Mouse (Mus musculus) heart, postnatal 25 days (tissue): ENCODE measurements at regions not wholly inside any gene's neighbourhood (a gene's known extent, or its start where the extent isn't known, plus 50 kb on each side); places are given as distances from the start of the nearest gene placed in this dataset.

Experiments used
- DNase-seq: peaks from one replicate; pipeline ENCODE4 v3.0.0; 2022; ENCODE audit warnings: low spot score
- intact Hi-C: fragments of 180-260 bp; cut with DNase I; formaldehyde crosslinking; loops from one replicate; pipeline ENCODE4 v1.15.1; 2025

- intact Hi-C loops, result no loop called here
- DNase-seq, result no peak
Observed at GRCm38 (mm10) chr4:131396226-131396840, 441.8 kb downstream of the Ptpru start.

- intact Hi-C loops, result no loop called here
- no peak for DNase-seq
Observed at GRCm38 (mm10) chr4:131397161-131397560, 440.9 kb downstream of the Ptpru start.

- intact Hi-C loops, result no loop called here
- DNase-seq, result no peak
Observed at GRCm38 (mm10) chr4:131400756-131401155, 437.3 kb downstream of the Ptpru start.

- no peak for DNase-seq
- intact Hi-C loops, result no loop called here
Observed at GRCm38 (mm10) chr4:131401255-131401654, 436.8 kb downstream of the Ptpru start.

GRCm38 (mm10) chr4:131405376-131406017 lies 432.6 kb downstream of the Ptpru start:
- DNase-seq, result no peak
- intact Hi-C loops, result no loop called here

- DNase-seq, result no peak
- intact Hi-C loops, result no loop called here
Observed at GRCm38 (mm10) chr4:131407464-131407863, 430.6 kb downstream of the Ptpru start.

GRCm38 (mm10) chr4:131408644-131409043 lies 429.4 kb downstream of the Ptpru start:
- intact Hi-C loops, result no loop called here
- no peak for DNase-seq

GRCm38 (mm10) chr4:131409805-131410204 lies 428.3 kb downstream of the Ptpru start:
- intact Hi-C loops, result no loop called here
- no peak for DNase-seq

GRCm38 (mm10) chr4:131411936-131412335 lies 426.2 kb downstream of the Ptpru start:
- DNase-seq, result no peak
- intact Hi-C loops, result no loop called here

- intact Hi-C loops, result no loop called here
- DNase-seq, result no peak
Observed at GRCm38 (mm10) chr4:131413380-131413779, 424.7 kb downstream of the Ptpru start.

GRCm38 (mm10) chr4:131415453-131415852 lies 422.6 kb downstream of the Ptpru start:
- DNase-seq, result no peak
- intact Hi-C loops, result no loop called here

GRCm38 (mm10) chr4:131416209-131416608 lies 421.9 kb downstream of the Ptpru start:
- intact Hi-C loops, result no loop called here
- no peak for DNase-seq

- no peak for DNase-seq
- intact Hi-C loops, result no loop called here
Observed at GRCm38 (mm10) chr4:131417159-131417748, 420.8 kb downstream of the Ptpru start.

- DNase-seq, result no peak
- intact Hi-C loops, result no loop called here
Observed at GRCm38 (mm10) chr4:131425311-131425710, 412.8 kb downstream of the Ptpru start.

GRCm38 (mm10) chr4:131427871-131428270 lies 410.2 kb downstream of the Ptpru start:
- intact Hi-C loops, result no loop called here

GRCm38 (mm10) chr4:131429356-131429755 lies 408.7 kb downstream of the Ptpru start:
- intact Hi-C loops, result no loop called here
- no peak for DNase-seq

More at GRCm38 (mm10) chr4:131427871-131428270, 410.2 kb downstream of the Ptpru start:
- no peak for DNase-seq

GRCm38 (mm10) chr4:131430420-131430819 lies 407.7 kb downstream of the Ptpru start:
- intact Hi-C loops, result loop anchor here (2.0 to 5.0 kb wide), 3 partner anchors 178 to 470 kb away; partner anchors contain the start of gene Ptpru
- no peak for DNase-seq

GRCm38 (mm10) chr4:131431188-131431587 lies 406.9 kb downstream of the Ptpru start:
- intact Hi-C loops, result loop anchor here (2.0 to 5.0 kb wide), 3 partner anchors 178 to 470 kb away; partner anchors contain the start of gene Ptpru
- no peak for DNase-seq

- DNase-seq, result no peak
- intact Hi-C loops, result loop anchor here (5.0 kb wide), 1 partner anchor 405 kb away; the partner anchor contains the start of gene Ptpru
Observed at GRCm38 (mm10) chr4:131432591-131433177, 405.4 kb downstream of the Ptpru start.

- intact Hi-C loops, result no loop called here
- DNase-seq, result no peak
Observed at GRCm38 (mm10) chr4:131435222-131435621, 402.9 kb downstream of the Ptpru start.

GRCm38 (mm10) chr4:131438403-131438802 lies 399.7 kb downstream of the Ptpru start:
- intact Hi-C loops, result no loop called here
- no peak for DNase-seq
